Mouse (Mus musculus) liver (tissue): ENCODE measurements at regions not wholly inside any gene's neighbourhood (a gene's known extent, or its start where the extent isn't known, plus 50 kb on each side); places are given as distances from the start of the nearest gene placed in this dataset.
A peak's percentile ranks its signal among the peaks of the same experiment; 100 is the strongest.

Experiments
- DNase-seq: peaks from one replicate; pipeline ENCODE4 v3.0.0-alpha.2; 2020; ENCODE audit warnings: mixed read lengths

DNA sequence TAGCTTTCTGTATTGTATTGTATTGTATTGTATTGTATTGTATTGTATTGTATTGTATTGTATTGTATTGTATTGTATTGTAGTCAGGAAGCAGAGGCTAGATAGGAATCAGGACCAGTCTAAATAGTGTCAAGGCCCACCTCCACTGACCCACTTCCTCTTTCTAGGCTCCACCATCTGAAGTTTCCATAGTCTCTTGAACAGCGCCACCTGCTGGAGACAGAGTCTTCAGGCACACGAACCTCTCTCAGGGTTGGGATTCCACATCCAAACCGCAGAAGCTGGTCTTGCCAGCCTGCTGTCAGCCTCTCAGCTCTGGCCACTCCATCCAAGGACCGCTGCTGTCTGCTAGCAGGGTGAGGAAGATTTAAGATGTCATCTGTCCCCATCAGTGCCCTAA, 234.6 kb downstream of the Cdh26 start:
- peak; percentile 63 for DNase-seq

- no peak for DNase-seq
These were observed 238.1 kb downstream of the Cdh26 start for GRCm38 (mm10) chr2:178668451-178668850.

GRCm38 (mm10) chr2:178670952-178671351, 240.6 kb downstream of the Cdh26 start:
- DNase-seq = no peak

GRCm38 (mm10) chr2:178673621-178674020, 243.3 kb downstream of the Cdh26 start:
- no peak for DNase-seq

GRCm38 (mm10) chr2:178674621-178675020, 244.3 kb downstream of the Cdh26 start:
- DNase-seq = no peak

GRCm38 (mm10) chr2:178676970-178677369, 246.6 kb downstream of the Cdh26 start:
- DNase-seq = no peak

DNA sequence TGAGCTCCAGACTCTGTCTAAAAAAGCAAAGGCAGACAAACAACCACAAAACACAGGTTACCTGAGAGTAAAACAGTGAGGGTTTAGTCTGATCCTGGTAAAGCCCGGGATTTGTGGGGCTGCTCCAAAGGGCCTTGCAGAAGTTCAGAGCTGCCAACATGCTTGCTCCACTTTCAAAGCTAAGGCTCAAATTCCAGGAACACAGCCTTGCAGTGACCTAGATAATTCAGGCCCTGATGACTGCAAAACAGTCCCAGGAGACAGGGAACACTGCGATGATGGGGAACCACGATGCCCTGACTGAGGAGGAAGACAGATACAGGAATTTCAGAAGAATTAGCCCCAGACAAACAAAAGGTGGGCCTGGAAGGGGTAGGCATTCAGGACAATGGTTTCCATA, 250.0 kb downstream of the Cdh26 start:
- DNase-seq = no peak

DNA sequence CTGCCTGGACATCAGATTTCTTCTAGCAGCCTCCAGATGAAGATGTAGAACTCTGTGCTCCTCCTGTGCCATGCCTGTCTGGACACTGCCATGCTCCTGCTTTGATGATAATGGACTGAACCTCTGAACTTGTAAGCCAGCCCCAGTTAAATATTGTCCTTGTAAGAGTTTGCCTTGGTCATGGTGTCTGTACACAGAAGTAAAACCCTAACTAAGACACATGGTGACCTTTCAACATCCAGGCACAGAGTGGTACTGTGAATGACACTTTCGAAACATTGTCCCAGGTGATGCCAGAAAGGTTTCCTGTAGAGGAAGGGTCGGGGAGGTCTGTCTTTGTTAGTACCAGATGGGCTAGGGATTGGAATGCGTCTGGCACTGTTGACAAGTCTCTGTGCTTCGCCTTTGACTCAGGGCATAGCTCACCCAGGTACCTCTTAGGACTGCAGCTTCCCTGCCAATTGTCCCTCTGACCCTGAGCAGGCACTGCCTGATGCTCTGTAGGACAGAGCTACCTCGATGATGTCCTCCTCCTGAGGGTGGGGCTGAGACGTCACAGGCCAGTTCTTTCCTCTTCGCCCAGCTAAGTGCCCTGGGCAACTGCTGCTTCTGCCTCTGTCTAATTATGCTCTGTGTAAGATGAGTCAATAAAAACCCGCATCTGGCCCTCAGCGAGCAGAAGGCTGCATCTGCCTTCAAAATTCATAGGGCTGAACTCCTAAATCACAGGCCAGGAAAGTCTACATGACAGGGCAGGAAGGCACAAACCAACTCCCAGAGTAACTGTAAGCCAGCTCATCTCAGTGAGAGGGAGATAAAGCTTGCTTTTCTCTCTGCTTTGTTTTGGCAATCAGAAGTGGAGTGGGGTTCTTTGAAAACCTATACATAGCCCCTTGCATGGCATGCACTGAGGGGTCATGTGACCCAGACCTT, 254.0 kb downstream of the Cdh26 start:
- DNase-seq = no peak

DNA sequence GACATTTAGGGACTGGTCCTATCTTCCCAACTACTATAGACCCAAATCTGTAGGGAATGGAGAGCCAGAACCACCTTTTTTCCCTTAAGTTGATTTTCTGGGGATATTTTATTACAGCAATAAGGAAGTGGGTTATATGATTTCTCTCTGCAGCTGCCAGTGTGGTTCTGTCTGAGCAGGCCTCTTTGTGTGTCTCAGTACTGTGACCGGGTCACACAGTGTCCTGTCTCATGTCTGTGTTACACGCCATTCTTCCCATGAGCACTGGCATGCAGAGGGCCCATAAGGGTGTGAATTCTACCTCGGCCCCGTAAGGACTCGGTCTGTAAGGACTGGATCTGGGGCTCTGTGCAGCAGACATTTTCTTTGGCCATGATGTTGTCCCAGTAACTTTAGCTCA, 254.9 kb downstream of the Cdh26 start:
- no peak for DNase-seq

GRCm38 (mm10) chr2:178686167-178686601, 255.9 kb downstream of the Cdh26 start:
- no peak for DNase-seq

- no peak for DNase-seq
These were observed 258.3 kb downstream of the Cdh26 start for GRCm38 (mm10) chr2:178688586-178688985.

DNA sequence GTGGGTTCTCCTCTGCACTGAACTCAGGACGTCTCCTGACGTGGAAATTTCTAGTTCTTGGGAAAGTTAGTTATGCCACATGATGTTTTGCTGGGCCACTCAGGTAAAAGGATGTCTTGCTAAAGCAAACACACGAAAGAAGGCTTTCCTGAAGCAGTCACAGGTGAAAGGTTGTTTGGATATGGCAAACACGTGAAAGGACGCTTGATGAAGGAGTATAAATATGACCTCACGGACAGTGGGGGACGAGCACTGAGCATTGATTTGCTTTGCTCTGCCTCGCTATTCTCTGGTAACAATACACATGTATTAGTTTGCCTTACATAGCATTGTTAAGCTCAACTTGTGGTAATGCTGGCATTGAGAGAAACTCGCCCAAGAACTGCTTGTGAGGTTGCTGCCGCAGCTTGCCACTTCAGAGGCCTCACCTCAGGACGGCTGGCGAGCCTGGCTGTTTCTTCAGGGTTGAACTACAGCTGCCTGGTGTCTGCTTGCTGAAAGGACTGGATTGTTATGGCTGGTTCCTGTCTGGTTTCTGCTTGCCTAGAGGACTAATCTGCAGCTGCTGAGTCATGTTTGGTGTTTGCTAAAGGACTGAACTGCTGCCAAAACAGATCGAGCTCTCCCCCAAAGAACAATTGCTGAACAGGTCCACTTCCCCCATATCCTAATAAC, 261.0 kb downstream of the Cdh26 start:
- DNase-seq = peak; percentile 11

GRCm38 (mm10) chr2:178691865-178692228, 261.5 kb downstream of the Cdh26 start:
- no peak for DNase-seq

DNA sequence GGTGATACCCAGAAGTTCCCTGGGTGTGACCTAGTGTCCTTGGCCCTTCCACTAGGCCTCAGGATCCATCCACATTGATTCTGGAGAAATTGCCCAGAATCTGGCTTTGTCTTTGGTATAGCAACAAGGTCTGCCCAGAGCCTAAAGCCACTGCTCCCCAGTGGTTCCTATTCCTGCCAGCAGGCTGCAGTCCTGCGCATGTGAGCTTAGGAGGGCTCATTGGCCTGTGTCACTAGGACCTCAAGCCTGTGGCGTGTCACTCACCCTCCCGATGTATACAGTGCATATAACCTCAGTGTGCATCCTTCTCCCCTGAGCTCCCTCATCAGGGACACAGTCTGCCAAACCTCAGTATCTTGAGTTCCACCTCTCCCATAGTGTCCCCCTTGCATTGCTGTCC, 261.9 kb downstream of the Cdh26 start:
- DNase-seq = no peak

- DNase-seq = no peak
These were observed 268.3 kb downstream of the Cdh26 start for GRCm38 (mm10) chr2:178698648-178699047.

DNA sequence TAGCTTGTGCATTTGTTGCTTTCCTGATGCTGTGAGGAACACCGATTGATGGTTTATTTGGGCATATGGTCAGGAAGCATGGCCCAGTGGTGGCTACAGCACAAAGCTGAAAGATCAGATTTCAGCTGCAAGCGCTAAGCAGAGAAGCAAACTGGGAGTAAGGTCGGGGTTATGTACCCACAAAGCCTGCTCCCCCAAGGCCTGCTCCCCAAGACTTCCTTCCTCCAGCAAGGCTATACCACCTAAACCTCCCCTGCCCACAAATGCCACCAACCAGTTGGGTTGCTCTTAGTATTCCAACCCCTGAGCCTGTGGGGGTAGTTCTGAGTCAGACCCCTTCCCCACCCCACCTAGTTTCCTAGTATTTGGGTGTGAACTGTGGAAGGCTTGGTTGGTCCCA, 270.5 kb downstream of the Cdh26 start:
- no peak for DNase-seq

DNA sequence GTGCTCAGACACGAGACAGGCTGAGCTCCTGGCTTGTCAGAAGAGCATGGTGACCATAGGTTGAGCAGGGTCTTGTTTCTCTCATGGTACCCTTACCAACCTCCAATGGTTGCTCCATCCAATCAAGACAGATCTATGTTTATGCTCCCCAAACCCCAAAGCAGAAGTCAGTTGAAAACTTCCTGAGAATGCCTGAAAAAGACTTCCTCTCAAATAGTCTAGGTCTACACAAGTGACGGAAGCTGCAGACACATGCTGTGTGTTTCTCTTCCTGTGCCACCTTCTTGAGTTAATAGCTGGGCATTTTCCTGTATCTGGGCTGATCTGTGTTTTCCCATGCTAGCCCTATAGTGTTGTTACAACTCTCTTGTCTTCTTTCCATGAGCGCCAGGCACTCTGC, 274.2 kb downstream of the Cdh26 start:
- DNase-seq = no peak

- DNase-seq = no peak
These were observed 278.3 kb downstream of the Cdh26 start for GRCm38 (mm10) chr2:178708649-178709048.

- DNase-seq = no peak
These were observed 279.0 kb downstream of the Cdh26 start for GRCm38 (mm10) chr2:178709192-178709881.

- no peak for DNase-seq
These were observed 279.7 kb downstream of the Cdh26 start for GRCm38 (mm10) chr2:178710001-178710400.

DNA sequence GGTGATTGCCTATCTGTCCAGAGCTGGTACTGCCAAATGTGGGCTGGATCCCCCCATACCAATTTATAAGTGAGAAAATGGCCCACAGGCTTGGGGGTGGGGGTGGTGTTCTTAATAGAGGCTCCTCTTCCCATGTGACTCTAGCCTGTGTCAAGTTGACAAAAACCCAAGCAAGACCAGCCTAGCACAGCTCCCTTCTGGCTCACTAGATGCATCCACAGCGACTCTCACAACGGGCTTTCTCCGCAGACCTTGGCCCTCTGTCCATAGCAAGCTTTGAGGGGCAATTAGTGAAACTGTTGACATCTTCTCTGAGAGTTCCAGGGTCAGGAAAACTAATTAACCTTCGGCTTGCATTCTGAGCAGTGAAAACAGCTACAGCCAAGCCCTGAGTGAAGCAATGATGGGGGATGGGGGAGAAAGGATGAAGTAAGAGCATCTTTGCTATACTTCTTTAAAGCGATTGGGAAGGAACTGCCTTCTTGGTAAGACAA, 281.3 kb downstream of the Cdh26 start:
- no peak for DNase-seq

- DNase-seq = no peak
These were observed 282.1 kb downstream of the Cdh26 start for GRCm38 (mm10) chr2:178712391-178712892.
